ENCODE assay signal across 18 mouse cellular contexts in the genomic region with DNA sequence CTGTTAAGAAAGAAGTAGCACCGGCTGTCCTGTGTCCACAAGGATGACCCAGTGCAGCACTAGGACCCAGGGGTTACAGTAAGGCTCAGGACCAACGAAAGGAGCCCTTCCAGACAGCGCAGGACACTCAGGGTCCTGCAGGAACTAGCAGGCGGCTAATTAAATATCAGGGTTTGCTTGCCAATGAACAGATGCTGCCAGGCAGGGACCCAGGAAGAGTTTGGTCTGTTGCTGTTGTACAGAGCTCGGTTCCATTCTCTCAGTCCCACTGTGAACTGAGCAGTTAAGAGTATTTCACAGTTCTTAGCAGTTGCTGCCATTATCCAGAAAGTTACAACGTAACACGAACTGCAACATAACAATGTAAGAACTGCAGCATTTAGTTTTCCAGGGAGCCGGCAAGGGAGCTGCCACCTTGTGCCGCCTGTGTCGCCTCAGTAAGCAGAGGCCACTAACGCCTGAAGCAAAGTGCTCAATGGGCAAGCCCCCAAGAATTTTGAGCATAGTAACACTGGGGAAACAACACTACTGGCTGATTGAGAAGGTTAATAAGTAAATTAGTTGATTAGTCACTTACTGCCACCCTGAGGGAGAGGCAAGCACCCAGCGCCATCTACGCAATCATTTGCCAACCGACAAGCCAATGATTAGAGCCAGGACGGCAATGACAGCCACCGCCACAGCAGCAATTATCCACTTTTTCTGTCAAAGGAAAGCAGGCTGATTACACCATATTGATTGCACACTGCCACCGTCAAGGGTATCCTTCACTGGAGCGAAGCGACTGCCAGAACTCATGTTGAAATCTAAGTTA. TPM values are rescaled to one million over a fixed set of nuclear protein-coding genes. Genes with fewer than 3 reads are reported as not detected.
A peak's percentile ranks its signal among the peaks of the same experiment; 100 is the strongest.
DNase-seq lines count a peak whose midpoint lies in the region; ATAC-seq and TF ChIP-seq lines count a peak whose summit lies in the region.
"Had no signal": no experiment of that assay in that cellular context is flagged by ENCODE, and none has a peak within 500 bp of the region (broad histone marks: within the 10 kb centered on the region; RNA-seq: fewer than 3 reads in every experiment).

No protein-coding gene starts in this region.

- TF ChIP-seq CTCF in liver, postnatal 0 days (IDR thresholded peaks at IDR 0.05; ENCODE audit: low read depth): no peak

- H3K27ac ChIP-seq in kidney, embryonic 14.5 days (ENCODE audit: low read depth, low read length): no peak overlapping the region
- no peak overlapping the region for H3K27ac ChIP-seq in forebrain, embryonic 16.5 days (ENCODE audit: low read length)
- H3K27ac ChIP-seq in liver, postnatal 0 days (ENCODE audit: low read depth): no peak overlapping the region
- H3K27ac ChIP-seq: heart, embryonic 10.5 days; limb, embryonic 15.5 days; midbrain, embryonic 13.5 days had no signal

- no peak for TF ChIP-seq EP300 in liver, postnatal 0 days (IDR thresholded peaks at IDR 0.05; ENCODE audit: low read depth)

- H3K9ac ChIP-seq in kidney, embryonic 14.5 days (ENCODE audit: low read depth, low read length): no peak overlapping the region
- no peak overlapping the region for H3K9ac ChIP-seq in forebrain, embryonic 16.5 days (replicated peaks; ENCODE audit: low read depth, low read length)
- H3K9ac ChIP-seq in liver, postnatal 0 days (replicated peaks): no peak overlapping the region
- H3K9ac ChIP-seq: limb, embryonic 15.5 days; midbrain, embryonic 13.5 days had no signal

- WGBS in kidney, embryonic 14.5 days: 71% methylated on average over 19 of the region's 19 CpGs
- 39% methylated on average over 19 of the region's 19 CpGs for WGBS in forebrain, embryonic 16.5 days
- 88% methylated on average over 19 of the region's 19 CpGs for WGBS in liver, postnatal 0 days (ENCODE audit: insufficient replicate concordance)

- H3K4me2 ChIP-seq in kidney, embryonic 14.5 days (replicated peaks; ENCODE audit: low read depth, low read length): no peak overlapping the region
- no peak overlapping the region for H3K4me2 ChIP-seq in forebrain, embryonic 16.5 days (ENCODE audit: low read length)
- no peak overlapping the region for H3K4me2 ChIP-seq in liver, postnatal 0 days (ENCODE audit: low read depth, low read length)
- H3K4me2 ChIP-seq: limb, embryonic 15.5 days; midbrain, embryonic 13.5 days had no signal

- ATAC-seq in kidney, embryonic 14.5 days (ENCODE audit: low FRiP score, low TSS enrichment): no peak
- ATAC-seq in forebrain, embryonic 16.5 days: peak; percentile 82
- no peak for ATAC-seq in liver, postnatal 0 days
- ATAC-seq: activated CD4-positive, CD25-positive, alpha-beta regulatory T cell, adult 4 months; inflammation-experienced regulatory T-cells, adult 6 months; midbrain, embryonic 13.5 days had no signal

- no peaks in the 10 kb centered on the region for H3K27me3 ChIP-seq in kidney, embryonic 14.5 days (ENCODE audit: control insufficient read depth, insufficient read depth, low read length)
- H3K27me3 ChIP-seq in forebrain, embryonic 16.5 days (replicated peaks; ENCODE audit: control insufficient read depth, insufficient read depth, low read length): no peaks in the 10 kb centered on the region
- no peaks in the 10 kb centered on the region for H3K27me3 ChIP-seq in liver, postnatal 0 days (ENCODE audit: insufficient read depth, low read length)
- H3K27me3 ChIP-seq: limb, embryonic 15.5 days; midbrain, embryonic 13.5 days had no signal

- no peaks in the 10 kb centered on the region for H3K4me1 ChIP-seq in kidney, embryonic 14.5 days (ENCODE audit: control insufficient read depth, insufficient read depth, low read length)
- H3K4me1 ChIP-seq in forebrain, embryonic 16.5 days (replicated peaks; ENCODE audit: control insufficient read depth, insufficient read depth, low read length): peaks cover 14% of the 10 kb centered on the region
- no peaks in the 10 kb centered on the region for H3K4me1 ChIP-seq in liver, postnatal 0 days (ENCODE audit: insufficient read depth)
- H3K4me1 ChIP-seq: heart, embryonic 10.5 days; limb, embryonic 15.5 days had no signal

- H3K4me3 ChIP-seq in kidney, embryonic 14.5 days (ENCODE audit: low read length): no peak overlapping the region
- no peak overlapping the region for H3K4me3 ChIP-seq in forebrain, embryonic 16.5 days (replicated peaks; ENCODE audit: low read length)
- no peak overlapping the region for H3K4me3 ChIP-seq in liver, postnatal 0 days (ENCODE audit: low read depth, low read length)
- H3K4me3 ChIP-seq: heart, embryonic 10.5 days; limb, embryonic 15.5 days; midbrain, embryonic 13.5 days had no signal

- H3K9me3 ChIP-seq in kidney, embryonic 14.5 days (ENCODE audit: control insufficient read depth, low read length): no peaks in the 10 kb centered on the region
- no peaks in the 10 kb centered on the region for H3K9me3 ChIP-seq in forebrain, embryonic 16.5 days (ENCODE audit: control insufficient read depth, low read length)
- H3K9me3 ChIP-seq in liver, postnatal 0 days (ENCODE audit: low read length): no peaks in the 10 kb centered on the region
- H3K9me3 ChIP-seq: heart, embryonic 10.5 days; limb, embryonic 15.5 days; midbrain, embryonic 13.5 days had no signal

- H3K36me3 ChIP-seq in kidney, embryonic 14.5 days (ENCODE audit: control insufficient read depth, insufficient read depth, low read length): peaks cover 34% of the 10 kb centered on the region
- H3K36me3 ChIP-seq in forebrain, embryonic 16.5 days (ENCODE audit: control insufficient read depth, insufficient read depth): peaks cover 12% of the 10 kb centered on the region
- peaks cover 75% of the 10 kb centered on the region for H3K36me3 ChIP-seq in liver, postnatal 0 days (replicated peaks; ENCODE audit: insufficient read depth, low read length)

- DNase-seq in adrenal gland, adult 2 months: peak; percentile 67
- no peak for DNase-seq in adrenal gland, postnatal 4 days (ENCODE audit: low spot score in 2 of 2)
- peak; percentile 78 for DNase-seq in kidney, adult 11 months
- peak; percentile 51 for DNase-seq in kidney, postnatal 10 days
- DNase-seq in heart, adult 11 months: no peak
- no peak for DNase-seq in liver, postnatal 0 days
- DNase-seq: cerebellum, postnatal 36 days; gastrocnemius, postnatal 14 days; lung, adult 18-20 months; lung, postnatal 4 days; right cerebral cortex, postnatal 14 days had no signal

RNA-seq across cellular contexts. Expression of a gene that starts 21.0 kb away (rescaled TPM):
- 10 to 100 TPM; 25.4 to 25.9 TPM for total RNA-seq in adrenal gland, adult 2 months (2021)
- 21.5 and 22.1 TPM in 2 replicates for polyA plus RNA-seq in adrenal gland, adult 2 months (2012; rRNA removed)
- 10 to 100 TPM; 41.1 to 48.5 TPM for total RNA-seq in adrenal gland, postnatal 4 days (2021)
- 18.1 and 29.5 TPM in 2 replicates for polyA plus RNA-seq in kidney, embryonic 14.5 days (2014; fragmentation: Nextera tagmentation; extraction: Ambion mirVana)
- 15.3 and 18.0 TPM in 2 replicates for polyA plus RNA-seq in forebrain, embryonic 16.5 days (2015; fragmentation: Nextera tagmentation; extraction: Ambion mirVana)
- 30.9 and 35.6 TPM in 2 replicates for polyA plus RNA-seq in liver, postnatal 0 days (2015; fragmentation: Nextera tagmentation; extraction: Ambion mirVana)

RNA-seq across cellular contexts. Expression of a gene that starts 32.5 kb away (rescaled TPM):
- total RNA-seq in adrenal gland, adult 2 months (2021): 100 to 1,000 TPM; 191 to 217 TPM
- polyA plus RNA-seq in adrenal gland, adult 2 months (2012; rRNA removed): 53.7 and 71.2 TPM in 2 replicates
- 100 to 1,000 TPM; 218 to 237 TPM for total RNA-seq in adrenal gland, postnatal 4 days (2021)
- 768 and 779 TPM in 2 replicates for polyA plus RNA-seq in kidney, embryonic 14.5 days (2014; fragmentation: Nextera tagmentation; extraction: Ambion mirVana)
- polyA plus RNA-seq in forebrain, embryonic 16.5 days (2015; fragmentation: Nextera tagmentation; extraction: Ambion mirVana): 436 and 440 TPM in 2 replicates
- 183 and 206 TPM in 2 replicates for polyA plus RNA-seq in liver, postnatal 0 days (2015; fragmentation: Nextera tagmentation; extraction: Ambion mirVana)

RNA-seq across cellular contexts. Expression of a gene that starts 34.1 kb away (rescaled TPM):
- total RNA-seq in adrenal gland, adult 2 months (2021): 1 to 10 TPM; 3.8 to 7.9 TPM
- polyA plus RNA-seq in adrenal gland, adult 2 months (2012; rRNA removed): 2.0 and 3.6 TPM in 2 replicates
- total RNA-seq in adrenal gland, postnatal 4 days (2021): 10 to 100 TPM; 12.4 to 13.0 TPM
- polyA plus RNA-seq in kidney, embryonic 14.5 days (2014; fragmentation: Nextera tagmentation; extraction: Ambion mirVana): 0.03 and 0.27 TPM in 2 replicates
- 3.0 and 4.1 TPM in 2 replicates for polyA plus RNA-seq in forebrain, embryonic 16.5 days (2015; fragmentation: Nextera tagmentation; extraction: Ambion mirVana)
- not detected in 2 replicates for polyA plus RNA-seq in liver, postnatal 0 days (2015; fragmentation: Nextera tagmentation; extraction: Ambion mirVana)
- polyA plus RNA-seq: activated CD4-positive, CD25-positive, alpha-beta regulatory T cell, adult 4 months; inflammation-experienced regulatory T-cells, adult 6 months had no signal

Comparison
In these comparisons a context has a peak if more than half of its experiments do, and no peak if none do; other contexts are left out.
1. DNase-seq: peak in adrenal gland, adult 2 months (single experiment), kidney, adult 11 months (single experiment) and kidney, postnatal 10 days (single experiment); none in adrenal gland, postnatal 4 days (0 of 2), heart, adult 11 months (single experiment) and liver, postnatal 0 days (single experiment).